Mouse (Mus musculus): ENCODE data around the gene Naa15. TPM values are rescaled to one million over a fixed set of nuclear protein-coding genes. Genes with fewer than 3 reads are reported as not detected.

The Naa15 gene
- total RNA-seq (2023), result 112 TPM

DNA sequence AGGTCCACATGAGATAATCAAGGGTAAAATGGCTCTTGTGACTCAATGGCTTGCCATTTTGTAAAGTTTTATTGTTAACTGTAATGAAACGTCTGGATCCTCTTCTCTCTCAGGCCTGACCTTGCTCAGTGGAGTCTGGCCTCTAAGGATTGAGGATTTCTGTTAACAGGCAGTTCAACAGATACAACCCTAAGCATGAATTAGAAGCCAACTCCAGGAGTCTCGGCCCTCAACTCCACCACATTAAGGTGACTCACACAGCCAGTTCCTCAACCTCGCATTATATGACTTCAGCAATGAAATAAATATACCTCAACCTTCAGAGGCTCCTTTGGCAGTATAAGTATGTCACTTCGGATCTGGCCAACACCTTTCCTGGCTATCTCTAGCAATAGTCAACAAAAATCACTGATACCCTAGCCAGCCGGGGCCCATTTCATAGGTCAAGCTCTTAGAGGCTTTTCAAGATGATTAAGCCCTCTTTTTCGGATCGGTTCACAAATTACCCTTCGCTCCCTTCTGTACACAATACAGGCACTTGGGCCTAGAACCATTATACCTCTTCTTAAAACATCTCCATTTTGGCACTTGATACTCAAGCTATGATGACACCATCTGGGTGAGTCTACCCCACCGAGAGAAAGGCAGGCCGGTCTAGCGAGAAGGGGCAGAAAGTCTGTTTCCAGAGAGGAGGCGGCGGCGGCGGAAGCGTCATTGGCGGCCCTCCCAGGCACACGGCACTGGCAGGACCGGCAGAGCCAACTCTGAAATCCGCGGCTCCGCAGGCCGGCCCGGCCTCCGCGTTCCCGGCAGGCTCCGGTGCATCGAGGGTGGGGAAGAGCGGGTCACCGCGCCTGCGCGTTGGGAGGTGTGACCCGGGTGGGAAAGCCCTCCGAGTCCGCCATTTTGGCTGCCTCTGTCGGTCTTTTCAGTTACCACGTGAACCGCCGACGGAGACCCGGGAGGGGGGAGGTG lies at the start of gene Naa15:
TSS of gene Naa15 (plus strand) at position 51 of the 975 bp plus-strand sequence.

DNA sequence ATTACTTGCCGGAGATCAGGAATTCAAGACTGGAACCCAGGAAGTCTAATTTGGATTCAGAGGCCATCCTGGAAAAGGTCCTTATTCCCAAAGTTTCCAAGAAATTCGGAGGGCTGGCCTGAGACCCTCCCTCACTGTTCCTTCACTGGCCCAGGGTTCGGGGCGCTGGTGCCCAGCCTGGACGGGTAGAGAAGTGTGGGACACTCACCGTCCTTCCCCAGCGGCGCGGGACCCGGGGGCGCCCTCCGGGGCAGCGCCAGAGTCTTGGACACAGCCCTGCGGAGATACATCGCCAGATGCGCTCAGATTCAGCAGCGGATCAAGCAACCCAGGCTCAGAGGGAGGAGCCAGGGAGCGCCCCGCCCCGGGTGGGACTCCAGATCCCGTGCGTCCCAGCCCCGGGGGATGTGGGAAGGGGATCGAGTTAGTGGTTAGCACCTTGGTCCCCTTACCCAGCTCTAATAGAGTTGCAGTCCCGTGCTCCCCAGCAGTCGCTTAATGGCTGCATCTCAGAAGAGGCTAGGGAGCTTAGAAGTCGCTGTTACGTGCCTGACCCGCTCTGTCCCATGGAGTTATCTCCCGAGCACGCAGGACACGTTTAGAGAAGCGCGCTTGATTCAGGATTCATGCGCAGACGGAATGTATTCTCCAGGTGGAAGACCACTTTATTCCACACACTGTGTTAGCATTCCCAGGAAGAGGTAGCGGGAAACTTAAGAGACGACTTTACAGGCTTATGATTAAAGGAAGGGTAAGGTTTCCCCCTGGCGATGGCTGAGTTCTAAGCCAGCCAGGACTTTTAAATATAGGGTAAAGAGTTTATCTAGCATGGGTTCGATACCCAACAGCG lies 18.5 kb upstream of the Naa15 start, which contains the start of gene Mgarp:
TSS of gene Mgarp (minus strand) at position 520 of the 850 bp plus-strand sequence.

DNA sequence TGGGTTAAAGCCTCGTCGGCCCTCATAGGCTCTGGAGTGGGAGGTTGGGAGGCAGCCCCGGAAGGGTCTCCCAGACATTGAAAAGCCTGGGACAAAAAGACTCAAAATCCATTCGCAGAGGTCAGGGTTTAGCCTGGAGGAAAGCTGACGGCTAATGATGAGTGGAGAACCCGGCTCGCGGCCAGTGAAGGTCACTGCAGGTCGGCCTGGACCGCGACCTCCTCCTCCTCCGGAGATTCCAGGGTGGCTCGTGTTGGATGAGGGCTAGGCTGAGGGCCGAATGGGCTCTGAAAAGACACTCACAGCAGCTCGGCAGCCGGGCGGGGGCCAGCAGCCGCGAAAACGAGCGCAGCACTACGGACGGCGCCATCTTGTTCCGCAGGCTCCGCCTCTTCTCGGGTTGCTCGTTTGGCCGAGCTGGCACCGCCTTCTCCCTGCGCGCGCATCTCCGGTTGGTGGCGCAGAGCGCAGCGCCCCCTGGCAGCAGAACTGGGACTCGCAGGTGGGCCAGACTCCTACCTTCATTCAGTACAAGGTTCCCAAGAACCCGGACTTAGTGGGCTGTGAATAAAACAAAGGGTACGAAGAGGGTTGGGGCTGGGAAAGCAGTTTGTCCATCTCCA lies 6.3 kb upstream of the Naa15 start, which contains the start of gene Ndufc1:
TSS of gene Ndufc1 (minus strand) at position 428 of the 623 bp plus-strand sequence.

DNA sequence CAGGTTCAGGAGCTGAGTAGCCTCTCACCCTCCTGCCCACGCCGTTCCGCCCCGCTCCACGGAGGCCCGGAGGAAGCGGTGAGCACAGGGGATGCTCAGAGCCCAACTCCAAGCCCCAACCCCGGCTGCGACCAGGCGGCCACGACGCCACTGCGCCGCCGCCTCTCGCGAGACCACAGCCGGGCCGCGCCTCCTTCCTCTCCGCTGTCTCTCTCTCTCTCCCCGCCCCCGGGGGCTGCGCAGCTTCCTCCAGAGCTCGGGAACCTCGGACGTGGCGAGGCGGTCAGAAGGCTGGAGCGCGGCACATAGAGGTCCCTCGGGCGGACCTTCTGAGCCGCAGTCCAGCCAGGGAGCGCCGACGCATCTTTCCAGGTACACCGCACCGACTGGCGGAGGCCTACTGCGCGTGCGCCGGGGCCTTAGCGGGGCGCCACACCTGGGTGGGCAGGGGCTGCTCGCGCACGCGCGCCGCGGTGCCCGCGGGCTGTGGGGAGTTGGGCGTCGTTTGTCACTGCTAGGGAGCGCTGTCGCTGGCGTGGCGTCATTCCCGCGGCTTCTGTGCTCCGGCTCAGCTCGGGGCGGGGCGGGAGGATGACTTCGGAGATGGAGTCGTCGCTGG lies 68.9 kb downstream of the Naa15 start, which contains the start of gene Rab33b:
TSS of gene Rab33b (plus strand) at position 180 of the 619 bp plus-strand sequence.

Other genes with a start within 250 kb of the Naa15 start
- gene Noct, start 190.7 kb upstream of the Naa15 start, total RNA-seq (2023), result 6.6 TPM
- gene Elf2, start 74.5 kb upstream of the Naa15 start, total RNA-seq (2023), result 156 TPM
- gene Mgarp, start 18.4 kb upstream of the Naa15 start, total RNA-seq (2023), result not detected
- 58.3 TPM for gene Ndufc1, start 6.2 kb upstream of the Naa15 start, total RNA-seq (2023)
- gene Rab33b, start 68.8 kb downstream of the Naa15 start, total RNA-seq (2023), result 38.5 TPM
- gene Setd7, start 145.7 kb downstream of the Naa15 start, total RNA-seq (2023), result 74.1 TPM
- 36.0 TPM for gene Mgst2, start 245.2 kb downstream of the Naa15 start, total RNA-seq (2023)

Measured in CD4-positive naive resting alpha-beta T cell, adult 57 days (primary cell).